Mouse (Mus musculus): ENCODE measurements around the gene Gad1.

Gene Gad1

GRCm38 (mm10) chr2:70564646-70565315, 11.9 kb downstream of the Gad1 start:
- no peak for DNase-seq (ENCODE audit: low read depth, low spot score)

- no peak for DNase-seq (ENCODE audit: low read depth, low spot score)
Measured at GRCm38 (mm10) chr2:70565651-70566602, 13.1 kb downstream of the Gad1 start.

- no peak for DNase-seq (ENCODE audit: low read depth, low spot score)
Measured at GRCm38 (mm10) chr2:70566603-70566981, 13.7 kb downstream of the Gad1 start.

GRCm38 (mm10) chr2:70567071-70567681, 14.3 kb downstream of the Gad1 start:
- peak; percentile 60 for DNase-seq (ENCODE audit: low read depth, low spot score)

- no peak for DNase-seq (ENCODE audit: low read depth, low spot score)
Measured at GRCm38 (mm10) chr2:70567682-70568077, 14.8 kb downstream of the Gad1 start.

- DNase-seq (ENCODE audit: low read depth, low spot score), result no peak
Measured at GRCm38 (mm10) chr2:70568198-70568941, 15.5 kb downstream of the Gad1 start.

- DNase-seq (ENCODE audit: low read depth, low spot score), result no peak
Measured at GRCm38 (mm10) chr2:70571698-70572097, 18.8 kb downstream of the Gad1 start.

- no peak for DNase-seq (ENCODE audit: low read depth, low spot score)
Measured at GRCm38 (mm10) chr2:70572251-70572650, 19.4 kb downstream of the Gad1 start.

GRCm38 (mm10) chr2:70573544-70574210, 20.8 kb downstream of the Gad1 start:
- no peak for DNase-seq (ENCODE audit: low read depth, low spot score)

GRCm38 (mm10) chr2:70588200-70588599, 35.3 kb downstream of the Gad1 start:
- DNase-seq (ENCODE audit: low read depth, low spot score), result no peak

- DNase-seq (ENCODE audit: low read depth, low spot score), result no peak
Measured at GRCm38 (mm10) chr2:70592432-70592831, 39.6 kb downstream of the Gad1 start.

GRCm38 (mm10) chr2:70593670-70594069, 40.8 kb downstream of the Gad1 start:
- DNase-seq (ENCODE audit: low read depth, low spot score), result no peak

GRCm38 (mm10) chr2:70595896-70596295, 43.0 kb downstream of the Gad1 start:
- DNase-seq (ENCODE audit: low read depth, low spot score), result no peak

- no peak for DNase-seq (ENCODE audit: low read depth, low spot score)
Measured at GRCm38 (mm10) chr2:70609769-70610168, 56.9 kb downstream of the Gad1 start.

GRCm38 (mm10) chr2:70614745-70615351, 62.0 kb downstream of the Gad1 start:
- DNase-seq (ENCODE audit: low read depth, low spot score), result no peak

GRCm38 (mm10) chr2:70616076-70616475, 63.2 kb downstream of the Gad1 start:
- DNase-seq (ENCODE audit: low read depth, low spot score), result no peak

GRCm38 (mm10) chr2:70616617-70617016, 63.7 kb downstream of the Gad1 start:
- no peak for DNase-seq (ENCODE audit: low read depth, low spot score)

GRCm38 (mm10) chr2:70619232-70619835, 66.5 kb downstream of the Gad1 start:
- DNase-seq (ENCODE audit: low read depth, low spot score), result no peak

- DNase-seq (ENCODE audit: low read depth, low spot score), result peak; percentile 72
Measured at GRCm38 (mm10) chr2:70620225-70620624, 67.4 kb downstream of the Gad1 start.

- DNase-seq (ENCODE audit: low read depth, low spot score), result no peak
Measured at GRCm38 (mm10) chr2:70622244-70622643, 69.4 kb downstream of the Gad1 start.

Measured in forelimb bud, embryonic 11.5 days (tissue).